Mouse (Mus musculus) lung, embryonic 16.5 days (tissue): ENCODE measurements around the gene Pde1b. TPM values are rescaled to one million over a fixed set of nuclear protein-coding genes. Genes with fewer than 3 reads are reported as not detected.

Experiments
- ATAC-seq: fragments of 200-750 bp; cut with Nextera tagmentation; 2 replicates; pipeline ENCODE4 v1.8.0; 2017; ENCODE audit warnings: low read depth, mild to moderate bottlenecking, moderate library complexity
- H3K27ac ChIP-seq: fragments of 300-500 bp; sonication (generic); 2 replicates; pipeline ENCODE4 v1.5.1; 2014; ENCODE audit warnings: mild to moderate bottlenecking, control low read depth, low read length
- H3K27me3 ChIP-seq: fragments of 300-500 bp; sonication (generic); 2 replicates; pipeline ENCODE4 v1.6.1; 2014; ENCODE audit warnings: low read depth, low read length, mixed read lengths; ENCODE audit not compliant: control insufficient read depth, insufficient read depth
- H3K36me3 ChIP-seq: fragments of 300-500 bp; sonication (generic); 2 replicates; pipeline ENCODE4 v1.6.1; 2014; ENCODE audit warnings: low read length; ENCODE audit not compliant: control insufficient read depth, insufficient read depth
- H3K4me1 ChIP-seq: fragments of 300-500 bp; sonication (generic); replicated peaks from 2 replicates; pipeline ENCODE4 v1.6.1; 2014; ENCODE audit warnings: low read length, mixed read lengths; ENCODE audit not compliant: control insufficient read depth, insufficient read depth
- H3K4me2 ChIP-seq: fragments of 300-500 bp; sonication (generic); 2 replicates; pipeline ENCODE4 v1.6.1; 2014; ENCODE audit warnings: low read depth, low read length, control low read depth
- H3K4me3 ChIP-seq: fragments of 300-500 bp; sonication (generic); 2 replicates; pipeline ENCODE4 v1.5.1; 2014; ENCODE audit warnings: mild to moderate bottlenecking, low read length, control low read depth
- H3K9ac ChIP-seq: fragments of 300-500 bp; sonication (generic); 2 replicates; pipeline ENCODE4 v1.6.1; 2014; ENCODE audit warnings: low read length, control low read depth
- H3K9me3 ChIP-seq: fragments of 300-500 bp; sonication (generic); 2 replicates; pipeline ENCODE4 v1.6.1; 2016; ENCODE audit warnings: low read length; ENCODE audit not compliant: control insufficient read depth
- WGBS: fragments of 180-500 bp; shearing (Covaris S2); extraction: QIAGEN DNeasy Blood & Tissue Kit; methylation state at CpG from one replicate; pipeline ENCODE4 v1.1.7; 2014; 5-methylcytosine and 5-hydroxymethylcytosine counted together
- polyA plus RNA-seq: library from polyadenylated mRNA; unstranded; fragments of >200 nt; fragmentation: Nextera tagmentation; extraction: Ambion mirVana; gene quantifications from 2 replicates; pipeline ENCODE4 v1.2.1, GENCODE M21; 2015

Gene Pde1b
- polyA plus RNA-seq, 1 experiment from 2014 or later, result 2.3 TPM

GRCm38 (mm10) chr15:103518600-103519385 is 16.0 kb downstream of the Pde1b start:
- no peak overlapping the region for H3K9ac ChIP-seq
- WGBS, result 31% methylated on average over 5 of the region's 5 CpGs
- no peak overlapping the region for H3K27ac ChIP-seq
- H3K36me3 ChIP-seq, result no peaks in the 10 kb centered on the region
- H3K4me1 ChIP-seq, result no peaks in the 10 kb centered on the region; the same call in 1 of the 2 replicates
- H3K27me3 ChIP-seq, result no peaks in the 10 kb centered on the region
- ATAC-seq, result no peak
- H3K4me2 ChIP-seq, result no peak overlapping the region
- H3K9me3 ChIP-seq, result no peaks in the 10 kb centered on the region
- H3K4me3 ChIP-seq, result no peak overlapping the region

- Histone ChIP-seq H3K27ac (no peak overlapping the region), H3K27me3 (no peaks in the 10 kb centered on the region), H3K9ac (no peak overlapping the region), H3K36me3 (no peaks in the 10 kb centered on the region), H3K4me1 (no peaks in the 10 kb centered on the region; the same call in 1 of the 2 replicates), H3K9me3 (no peaks in the 10 kb centered on the region), H3K4me3 (no peak overlapping the region), H3K4me2 (no peak overlapping the region)
- no peak for ATAC-seq
- 27% methylated on average over 4 of the region's 4 CpGs for WGBS
Measured at GRCm38 (mm10) chr15:103519386-103520378, 16.8 kb downstream of the Pde1b start.

GRCm38 (mm10) chr15:103522458-103523099 is 19.7 kb downstream of the Pde1b start:
- Histone ChIP-seq H3K27me3 (no peaks in the 10 kb centered on the region), H3K4me3 (no peak overlapping the region), H3K27ac (no peak overlapping the region), H3K9ac (no peak overlapping the region), H3K4me2 (no peak overlapping the region), H3K9me3 (no peaks in the 10 kb centered on the region), H3K36me3 (no peaks in the 10 kb centered on the region), H3K4me1 (no peaks in the 10 kb centered on the region; the same call in 1 of the 2 replicates)
- peak; percentile 84 for ATAC-seq
- 63% methylated on average over 3 of the region's 3 CpGs for WGBS

GRCm38 (mm10) chr15:103523156-103523555 is 20.3 kb downstream of the Pde1b start:
- Histone ChIP-seq H3K4me1 (no peaks in the 10 kb centered on the region; the same call in 1 of the 2 replicates), H3K36me3 (no peaks in the 10 kb centered on the region), H3K27ac (no peak overlapping the region), H3K9ac (no peak overlapping the region), H3K9me3 (no peaks in the 10 kb centered on the region), H3K27me3 (no peaks in the 10 kb centered on the region), H3K4me2 (no peak overlapping the region), H3K4me3 (no peak overlapping the region)
- ATAC-seq, result no peak
- WGBS, result 58% methylated on average over 3 of the region's 3 CpGs

- H3K36me3 ChIP-seq, result no peaks in the 10 kb centered on the region
- WGBS, result 4% methylated on average over 5 of the region's 5 CpGs
Measured at GRCm38 (mm10) chr15:103530372-103530771, 27.5 kb downstream of the Pde1b start.

GRCm38 (mm10) chr15:103534054-103534620 is 31.3 kb downstream of the Pde1b start:
- Histone ChIP-seq H3K27ac (no peak overlapping the region), H3K9me3 (no peaks in the 10 kb centered on the region), H3K27me3 (peaks cover 23% of the 10 kb centered on the region), H3K36me3 (no peaks in the 10 kb centered on the region), H3K4me2 (no peak overlapping the region), H3K4me1 (peaks cover 10% of the 10 kb centered on the region), H3K9ac (no peak overlapping the region), H3K4me3 (no peak overlapping the region)
- ATAC-seq, result no peak
- 77% methylated on average over 7 of the region's 7 CpGs for WGBS

More at GRCm38 (mm10) chr15:103530372-103530771, 27.5 kb downstream of the Pde1b start:
- no peaks in the 10 kb centered on the region for H3K9me3 ChIP-seq
- H3K4me2 ChIP-seq, result no peak overlapping the region
- ATAC-seq, result peak; percentile 76
- H3K4me3 ChIP-seq, result no peak overlapping the region
- no peak overlapping the region for H3K27ac ChIP-seq
- H3K4me1 ChIP-seq, result no peaks in the 10 kb centered on the region
- H3K27me3 ChIP-seq, result peaks cover 1% of the 10 kb centered on the region; the same call in 1 of the 2 replicates
- no peak overlapping the region for H3K9ac ChIP-seq

- Histone ChIP-seq H3K27me3 (peaks cover 26% of the 10 kb centered on the region), H3K27ac (no peak overlapping the region), H3K4me1 (peaks cover 10% of the 10 kb centered on the region), H3K9me3 (no peaks in the 10 kb centered on the region), H3K4me2 (no peak overlapping the region), H3K4me3 (no peak overlapping the region), H3K9ac (no peak overlapping the region), H3K36me3 (no peaks in the 10 kb centered on the region)
- WGBS, result 81% methylated on average over 2 of the region's 2 CpGs
- ATAC-seq, result no peak
Measured at GRCm38 (mm10) chr15:103535030-103535429, 32.2 kb downstream of the Pde1b start.

- H3K36me3 ChIP-seq, result no peaks in the 10 kb centered on the region
- H3K4me2 ChIP-seq, result no peak overlapping the region
- H3K4me1 ChIP-seq, result peaks cover 10% of the 10 kb centered on the region
- H3K9ac ChIP-seq, result no peak overlapping the region
- peaks cover 26% of the 10 kb centered on the region for H3K27me3 ChIP-seq
- no peaks in the 10 kb centered on the region for H3K9me3 ChIP-seq
- ATAC-seq, result no peak
- no peak overlapping the region for H3K27ac ChIP-seq
- 57% methylated on average over 1 of the region's 1 CpGs for WGBS
- no peak overlapping the region for H3K4me3 ChIP-seq
Measured at GRCm38 (mm10) chr15:103535786-103536185, 33.0 kb downstream of the Pde1b start.
